Mouse (Mus musculus) kidney, postnatal 36 days (tissue): ENCODE results near the gene AB124611.
"Not testable (repeated sequence)": the region's sequence is repeated elsewhere in the genome, so short reads cannot be mapped to it uniquely, and the experiment has no call there.

Experiments used
- DNase-seq, 2 experiments: peaks; one replicate each; pipeline ENCODE4 v3.0.0; 2021 to 2022; ENCODE audit warnings: mixed read lengths in 2 of 2

AB124611 gene

GRCm38 (mm10) chr9:21565004-21565586, 39.1 kb downstream of the AB124611 start:
- DNase-seq = no peak

DNA sequence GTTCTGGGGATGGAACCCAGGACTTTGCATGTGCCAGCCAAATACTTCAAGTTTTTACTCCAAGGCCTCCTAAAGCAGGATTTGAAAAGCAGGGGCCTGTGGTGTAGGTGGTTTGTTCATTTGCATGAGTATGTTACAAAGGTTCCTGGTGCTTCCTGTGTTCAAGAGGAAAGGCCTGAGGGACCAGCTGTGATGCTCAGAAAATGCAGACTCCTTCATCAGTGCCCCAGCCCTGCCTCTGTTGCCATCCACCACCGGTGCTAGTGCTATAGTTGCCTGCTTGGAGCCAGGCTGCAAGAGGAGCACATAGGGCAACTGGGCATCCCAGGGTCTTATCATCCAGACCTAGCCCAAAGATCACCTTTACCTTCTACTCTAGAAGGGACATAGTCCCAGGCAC, 40.6 kb downstream of the AB124611 start:
- no peak for DNase-seq

GRCm38 (mm10) chr9:21567051-21567450, 41.1 kb downstream of the AB124611 start:
- no peak for DNase-seq

DNA sequence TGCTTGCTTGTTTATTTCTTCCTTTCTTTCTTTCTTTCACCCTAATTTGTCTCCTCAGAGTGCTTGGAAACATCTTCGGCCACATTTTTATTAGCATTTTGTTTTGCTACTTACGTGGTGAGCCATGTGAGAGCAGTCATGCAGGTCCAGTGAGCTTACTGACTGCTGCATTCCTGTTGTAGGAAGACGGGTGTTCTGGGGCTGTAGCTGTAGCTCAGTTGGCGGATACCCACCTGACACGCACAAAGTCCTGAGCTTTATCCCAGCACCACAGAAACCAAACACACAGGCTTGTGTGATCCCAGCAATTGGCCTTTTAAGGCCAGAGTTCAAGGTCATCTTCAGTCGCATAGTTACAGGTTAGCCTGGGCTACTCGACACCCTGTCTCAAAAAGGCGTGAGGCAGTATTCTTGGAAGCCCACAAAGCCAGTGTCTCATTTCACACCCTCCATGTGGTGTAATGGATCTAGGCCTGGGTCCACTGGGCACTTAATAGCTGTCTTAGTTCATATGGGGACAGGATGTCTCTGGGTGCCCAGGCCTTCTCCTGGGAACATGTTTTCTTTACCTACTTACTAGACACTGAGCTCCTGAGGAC, 42.8 kb downstream of the AB124611 start:
- peak; percentile 17 to 19 for DNase-seq

- no peak for DNase-seq
These were observed 48.2 kb downstream of the AB124611 start for GRCm38 (mm10) chr9:21574012-21574801.

DNA sequence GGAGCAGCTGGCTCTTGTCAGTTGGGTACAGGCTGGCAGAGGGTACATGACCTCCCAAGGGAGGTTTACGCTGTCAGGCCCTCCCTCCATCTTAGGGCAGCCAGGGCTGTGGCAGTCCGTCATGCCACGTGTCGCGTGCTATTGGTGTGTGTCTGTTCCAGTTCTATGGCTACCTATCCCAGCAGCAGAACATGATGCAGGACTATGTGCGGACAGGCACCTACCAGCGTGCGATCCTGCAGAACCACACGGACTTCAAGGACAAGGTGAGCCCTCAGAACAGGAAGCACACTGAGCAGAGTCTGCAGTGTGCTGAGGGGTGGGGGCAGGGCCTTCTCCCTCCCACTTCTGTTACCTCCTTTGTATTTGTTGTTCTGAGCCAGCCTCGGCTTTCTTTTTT, 49.3 kb downstream of the AB124611 start:
- no peak for DNase-seq

GRCm38 (mm10) chr9:21576286-21576685, 50.3 kb downstream of the AB124611 start:
- DNase-seq = no peak

- DNase-seq = no peak
These were observed 52.2 kb downstream of the AB124611 start for GRCm38 (mm10) chr9:21578226-21578625.

GRCm38 (mm10) chr9:21585401-21585800, 59.4 kb downstream of the AB124611 start:
- DNase-seq = no peak

- no peak for DNase-seq
These were observed 61.8 kb downstream of the AB124611 start for GRCm38 (mm10) chr9:21587678-21588349.

- peak; percentile 12 to 39 for DNase-seq
These were observed 62.4 kb downstream of the AB124611 start for GRCm38 (mm10) chr9:21588350-21588749.

DNA sequence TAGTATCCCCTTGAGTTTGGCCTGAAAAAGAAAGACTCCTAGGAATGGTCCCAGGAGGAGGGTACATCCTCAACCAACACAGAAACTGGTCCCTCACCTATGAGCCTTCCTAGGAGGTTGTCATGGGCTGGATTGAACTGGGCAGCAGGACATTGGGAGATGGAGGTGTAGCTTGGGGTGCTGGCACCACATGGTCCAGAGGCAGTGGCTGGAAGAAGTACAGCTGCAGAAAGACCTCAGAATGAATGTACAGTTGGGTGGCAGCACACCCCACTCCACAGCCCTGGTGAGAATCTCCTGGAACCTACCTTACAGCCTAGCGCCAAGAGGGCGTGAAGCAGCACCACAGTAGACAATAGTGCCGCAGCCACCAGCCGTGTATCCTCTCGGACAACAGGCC, 63.6 kb downstream of the AB124611 start:
- DNase-seq = no peak

GRCm38 (mm10) chr9:21591127-21591830, 65.3 kb downstream of the AB124611 start:
- DNase-seq = no peak

- no peak for DNase-seq
These were observed 66.1 kb downstream of the AB124611 start for GRCm38 (mm10) chr9:21591831-21592702.

DNA sequence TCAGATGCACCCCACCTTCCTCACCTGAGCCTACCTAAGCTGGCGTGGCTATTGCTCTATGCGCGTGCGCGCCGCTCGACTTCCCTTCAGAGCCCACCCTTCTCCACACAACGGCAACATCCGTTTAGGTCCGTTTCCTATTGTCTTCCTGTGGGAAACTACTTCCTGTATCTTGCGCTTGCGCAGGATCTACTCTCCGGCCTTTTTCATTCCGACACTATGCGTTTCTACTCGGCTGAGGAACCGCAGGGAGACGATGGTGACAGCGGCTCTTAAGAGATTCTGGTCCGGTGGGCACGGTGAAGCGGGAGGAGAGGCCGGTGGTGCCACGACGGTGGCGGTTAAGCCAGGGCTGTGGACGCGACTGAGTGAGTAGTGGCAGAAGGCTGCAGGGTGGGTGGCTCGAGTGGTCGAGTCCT, 66.7 kb downstream of the AB124611 start, which contains the start of the genes Timm29 and Yipf2:
Timm29 (plus strand) TSS at position 20 of the 419 bp plus-strand sequence.
Yipf2 (minus strand) TSS at position 126 of the 419 bp plus-strand sequence.
- peak; percentile 91 to 95 for DNase-seq

DNA sequence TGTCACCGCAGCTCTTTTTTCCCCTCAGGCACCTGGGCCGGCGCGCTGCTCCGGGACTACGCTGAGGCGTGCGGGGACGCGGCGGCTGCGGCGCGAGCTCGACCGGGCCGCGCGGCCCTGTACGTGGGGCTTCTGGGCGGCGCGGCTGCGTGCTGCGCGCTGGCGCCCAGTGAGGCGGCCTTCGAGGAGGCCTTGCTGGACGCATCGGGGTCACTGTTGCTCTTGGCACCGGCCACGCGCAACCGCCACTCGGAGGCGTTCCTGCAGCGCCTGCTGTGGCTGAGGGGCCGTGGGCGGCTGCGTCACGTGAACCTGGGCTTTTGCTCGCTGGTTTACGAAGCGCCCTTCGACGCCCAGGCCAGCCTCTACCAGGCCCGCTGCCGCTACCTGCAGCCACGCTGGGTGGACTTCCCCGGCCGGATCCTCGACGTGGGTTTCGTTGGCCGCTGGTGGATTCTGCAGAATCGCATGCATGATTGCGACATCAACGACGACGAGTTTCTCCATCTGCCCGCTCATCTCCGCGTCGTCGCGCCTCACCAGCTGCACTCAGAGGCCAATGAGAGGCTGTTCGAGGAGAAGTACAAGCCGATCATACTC, 67.2 kb downstream of the AB124611 start:
- DNase-seq = peak; percentile 43 to 68

GRCm38 (mm10) chr9:21594350-21594749, 68.4 kb downstream of the AB124611 start:
- not testable (repeated sequence) for DNase-seq

DNA sequence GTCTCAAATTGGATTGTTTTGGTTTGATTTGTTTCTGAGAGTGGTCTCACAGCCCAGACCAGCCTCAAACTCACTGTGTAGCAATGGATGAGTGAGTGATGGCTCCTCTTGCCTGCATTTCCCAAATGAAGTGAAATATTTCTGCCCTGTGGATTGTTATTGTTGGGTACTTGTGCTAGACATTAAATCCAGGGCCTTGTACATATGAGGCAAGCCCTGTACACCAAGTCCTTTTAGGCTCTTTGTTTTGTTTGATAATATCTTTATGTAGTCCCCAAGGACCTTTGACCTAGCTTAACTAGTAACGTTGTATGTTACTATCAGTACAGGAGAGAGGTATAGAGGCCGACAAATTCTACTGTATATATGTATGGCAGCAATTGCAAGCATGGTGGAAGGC, 68.9 kb downstream of the AB124611 start:
- no peak for DNase-seq
